Mouse (Mus musculus) adrenal gland, postnatal 4 days (tissue): ENCODE measurements around the gene Mcm6. TPM values are rescaled to one million over a fixed set of nuclear protein-coding genes. Genes with fewer than 3 reads are reported as not detected.

Experiments
- DNase-seq, 2 experiments: peaks; one replicate each; pipeline ENCODE4 v3.0.0; 2021 to 2022; ENCODE audit warnings: low spot score in 2 of 2, mixed read lengths in 2 of 2
- long read RNA-seq, 2 experiments: library from polyadenylated mRNA; stranded (forward); transcript quantifications; one replicate each; pipeline ENCODE4 v2.0.0; 2021
- total RNA-seq, 2 experiments: library from RNA; stranded (reverse); gene quantifications; 2 replicates each; pipeline ENCODE4 v1.2.3; 2021

Mcm6 gene
- 100 to 1,000 TPM in 1 of 2 experiments, 10 to 100 TPM in 1; 97.9 to 111 TPM for total RNA-seq
- long read RNA-seq, experiment 1, full-length matches to known transcripts, result 99 of 109 reads
- long read RNA-seq, experiment 1, partial matches to known transcripts, result 3 of 109 reads
- long read RNA-seq, experiment 1, other reads (novel, unspliced or antisense), result 7 of 109 reads
- long read RNA-seq, experiment 2, full-length matches to known transcripts, result 376 of 414 reads
- long read RNA-seq, experiment 2, partial matches to known transcripts, result 15 of 414 reads
- long read RNA-seq, experiment 2, other reads (novel, unspliced or antisense), result 23 of 414 reads

- peak; percentile 81 to 90 for DNase-seq
These were observed at the start of gene Mcm6 for GRCm38 (mm10) chr1:128359554-128360376. Gene Mcm6, minus strand, starts transcription at chr1:128359664.

GRCm38 (mm10) chr1:128406846-128407245, 47.4 kb upstream of the Mcm6 start:
- no peak for DNase-seq

GRCm38 (mm10) chr1:128405675-128406074, 46.2 kb upstream of the Mcm6 start:
- no peak for DNase-seq

DNA sequence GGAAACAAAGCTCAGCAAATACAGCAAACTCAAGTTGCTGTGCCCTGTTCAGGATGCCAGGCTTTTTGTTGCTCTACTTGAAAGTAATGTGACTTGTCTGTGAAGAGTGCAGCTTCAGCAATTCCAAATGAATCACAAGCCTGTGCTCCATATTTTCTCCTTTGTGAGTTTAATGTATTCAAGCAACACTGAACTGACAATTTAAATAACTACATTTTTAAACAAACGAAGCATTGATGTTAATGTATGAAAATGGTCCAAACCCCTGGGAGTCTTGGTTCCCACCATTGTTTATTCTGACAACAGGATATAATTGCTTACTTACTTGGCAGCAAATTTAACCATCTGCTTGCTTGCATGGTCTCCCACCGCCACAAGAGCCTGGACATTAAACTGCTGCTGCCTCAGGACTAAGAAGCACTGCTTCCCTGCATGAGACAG, 45.6 kb upstream of the Mcm6 start:
- DNase-seq, result no peak

DNA sequence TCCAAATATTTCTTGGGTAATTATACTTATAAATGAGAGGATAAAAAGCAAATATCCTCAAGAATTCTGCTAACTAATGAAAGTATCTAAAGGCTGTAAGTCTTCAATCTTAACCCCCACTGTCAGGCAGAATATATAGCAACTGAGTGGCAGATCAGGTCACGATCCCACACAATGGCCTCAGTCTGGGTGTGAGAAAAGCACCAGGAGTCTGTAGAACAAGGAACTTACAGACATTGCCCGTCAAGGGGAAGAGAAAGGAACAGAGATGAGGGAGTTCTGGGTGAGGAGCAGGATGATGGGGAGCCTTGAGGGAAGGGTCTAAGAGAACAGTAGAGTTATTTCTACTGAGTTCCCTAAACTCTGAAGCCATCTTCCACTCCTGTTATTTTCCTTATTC, 41.5 kb upstream of the Mcm6 start:
- DNase-seq, result no peak

DNA sequence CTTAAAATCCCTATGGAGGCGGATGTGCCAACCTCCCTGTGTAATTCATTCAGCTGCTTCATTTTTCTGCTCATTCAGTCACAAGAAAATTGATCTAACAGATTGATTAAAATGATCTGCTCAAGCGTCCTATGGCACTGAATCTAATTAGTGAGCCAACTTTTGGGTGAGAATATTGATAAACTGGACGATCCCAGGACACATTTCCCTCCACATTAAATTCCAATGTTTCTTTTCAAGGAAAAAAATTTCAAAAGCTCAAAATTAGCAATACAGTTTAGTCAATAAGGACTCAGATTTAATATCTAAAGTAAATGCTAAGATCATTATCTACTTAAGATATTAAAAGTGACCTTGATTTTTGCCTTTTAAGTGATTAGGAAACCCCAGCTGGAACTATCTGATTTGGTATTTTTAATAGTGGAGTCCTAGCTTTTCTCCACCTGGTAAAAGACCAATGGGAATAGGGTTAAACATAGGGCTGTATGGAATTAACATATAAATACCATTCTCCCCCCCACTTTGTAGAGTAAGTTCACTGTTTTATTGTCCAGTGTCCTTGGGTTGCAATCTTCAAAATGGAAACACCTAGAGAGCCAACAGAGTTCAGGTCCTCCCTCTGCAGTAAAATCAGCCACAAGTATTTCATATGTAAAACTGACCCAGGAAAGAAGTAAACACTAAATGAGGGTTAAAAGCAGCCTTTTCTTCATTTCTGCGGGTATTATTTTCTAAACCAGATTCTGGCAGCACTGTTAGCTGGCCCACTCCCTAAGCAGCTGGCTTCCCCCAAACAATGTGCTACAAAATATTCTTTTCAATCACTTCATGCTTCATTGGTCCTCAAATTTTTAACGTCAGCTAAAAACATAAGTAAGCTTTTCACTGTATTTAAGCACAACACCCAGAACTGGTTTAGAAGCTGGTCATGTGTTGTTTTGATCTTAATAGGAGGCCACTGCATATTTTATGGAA, 40.8 kb upstream of the Mcm6 start:
- DNase-seq, result no peak

GRCm38 (mm10) chr1:128398738-128399445, 39.4 kb upstream of the Mcm6 start:
- no peak for DNase-seq

- DNase-seq, result no peak
These were observed 35.2 kb upstream of the Mcm6 start for GRCm38 (mm10) chr1:128394657-128395056.

GRCm38 (mm10) chr1:128392382-128392781, 32.9 kb upstream of the Mcm6 start:
- DNase-seq, result no peak

DNA sequence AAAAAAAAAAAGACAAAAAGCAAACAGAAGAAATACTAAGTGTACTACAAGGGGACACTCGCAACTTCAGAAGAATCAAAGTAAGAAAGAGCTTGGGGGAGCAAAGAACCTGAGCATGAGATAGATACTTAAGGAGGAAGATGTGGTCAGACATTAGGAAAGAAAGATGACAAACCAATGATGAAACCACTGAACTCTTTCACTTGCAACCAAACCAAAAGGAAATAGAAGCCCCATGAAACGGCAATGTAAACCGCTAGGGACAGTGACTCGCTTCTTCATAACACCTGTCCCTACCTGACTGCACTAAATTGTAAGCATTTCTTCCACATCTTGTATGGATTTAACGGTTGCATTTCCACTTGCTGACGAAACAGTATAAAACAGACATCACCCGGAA, 27.0 kb upstream of the Mcm6 start:
- DNase-seq, result no peak

GRCm38 (mm10) chr1:128376841-128377240, 17.4 kb upstream of the Mcm6 start:
- no peak for DNase-seq

GRCm38 (mm10) chr1:128372143-128372860, 12.8 kb upstream of the Mcm6 start:
- DNase-seq, result no peak

DNA sequence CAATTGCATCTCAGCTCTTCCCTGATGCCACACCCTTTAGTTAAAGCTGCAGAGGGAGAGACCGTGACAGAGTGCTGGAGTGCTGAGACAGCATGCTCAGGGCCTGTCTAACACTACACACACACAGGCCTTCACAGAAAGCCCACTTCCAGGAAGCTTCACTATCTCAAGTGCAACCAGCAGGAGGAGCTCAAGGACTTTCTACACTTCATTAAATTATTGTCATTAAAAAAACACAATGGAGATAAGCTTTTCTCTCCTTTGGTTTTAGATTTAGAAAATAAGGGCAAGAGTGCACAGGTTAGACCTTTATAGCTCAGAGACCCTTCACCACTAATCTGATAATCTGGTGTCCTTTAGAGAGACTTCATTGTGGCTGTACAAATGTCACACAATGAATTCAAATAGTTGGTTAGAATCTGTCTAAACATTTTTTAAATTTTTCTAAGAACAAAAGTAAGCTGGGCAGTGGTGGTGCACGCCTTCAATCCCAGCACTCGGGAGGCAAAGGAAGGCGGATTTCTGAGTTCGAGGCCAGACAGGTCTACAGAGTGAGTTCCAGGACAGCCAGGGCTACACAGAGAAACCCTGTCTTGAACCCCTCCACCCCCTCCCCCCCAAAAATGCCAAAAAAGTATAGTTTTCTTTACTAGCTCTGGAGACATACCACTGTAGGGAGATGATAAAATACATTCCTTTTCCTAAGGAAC, 9.4 kb upstream of the Mcm6 start:
- peak in 1 of 2 experiments; percentile 7 for DNase-seq

- DNase-seq, result no peak
These were observed 1.1 kb upstream of the Mcm6 start for GRCm38 (mm10) chr1:128360601-128361000.

- DNase-seq, result no peak
These were observed 429 bp downstream of the Mcm6 start for GRCm38 (mm10) chr1:128358916-128359553.

GRCm38 (mm10) chr1:128358276-128358675, 1.2 kb downstream of the Mcm6 start:
- DNase-seq, result no peak

GRCm38 (mm10) chr1:128357452-128357851, 2.0 kb downstream of the Mcm6 start:
- DNase-seq, result no peak

- no peak for DNase-seq
These were observed 6.4 kb downstream of the Mcm6 start for GRCm38 (mm10) chr1:128353092-128353491.

DNA sequence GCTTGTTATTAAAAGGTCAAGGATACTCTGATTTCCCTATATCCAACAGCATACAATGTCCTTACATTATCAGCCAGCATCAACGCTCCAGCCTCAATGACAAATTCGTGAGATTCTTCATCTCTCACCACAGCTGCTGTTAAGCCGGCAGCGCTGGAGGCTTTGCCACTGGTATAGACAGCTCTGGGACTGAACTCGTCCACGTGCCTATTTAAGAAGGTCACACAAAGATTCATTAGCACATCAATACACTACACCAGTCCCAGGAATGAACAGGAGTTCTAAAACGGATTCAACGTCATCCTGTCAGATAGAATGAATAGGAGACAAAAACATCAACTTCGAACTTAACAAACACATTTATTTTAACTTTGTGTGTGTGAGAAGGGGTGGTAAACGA, 15.2 kb downstream of the Mcm6 start:
- no peak for DNase-seq
